Mouse (Mus musculus): ENCODE measurements around the gene A2ml1. TPM values are rescaled to one million over a fixed set of nuclear protein-coding genes. Genes with fewer than 3 reads are reported as not detected.

The A2ml1 gene
- total RNA-seq, 1 experiment from 2014 or later = not detected

GRCm38 (mm10) chr6:128577301-128577700 lies 4.1 kb downstream of the A2ml1 start:
- no peak for ATAC-seq (ENCODE audit: extremely low read depth, insufficient number of reproducible peaks, low FRiP score, poor library complexity, severe bottlenecking)

GRCm38 (mm10) chr6:128566589-128566988 lies 14.8 kb downstream of the A2ml1 start:
- ATAC-seq (ENCODE audit: extremely low read depth, insufficient number of reproducible peaks, low FRiP score, poor library complexity, severe bottlenecking) = no peak

GRCm38 (mm10) chr6:128554049-128554448 lies 27.4 kb downstream of the A2ml1 start:
- ATAC-seq (ENCODE audit: extremely low read depth, insufficient number of reproducible peaks, low FRiP score, poor library complexity, severe bottlenecking) = no peak

GRCm38 (mm10) chr6:128549463-128550452 lies 31.6 kb downstream of the A2ml1 start:
- no peak for ATAC-seq (ENCODE audit: extremely low read depth, insufficient number of reproducible peaks, low FRiP score, poor library complexity, severe bottlenecking)

- ATAC-seq (ENCODE audit: extremely low read depth, insufficient number of reproducible peaks, low FRiP score, poor library complexity, severe bottlenecking) = no peak
Observed at GRCm38 (mm10) chr6:128548532-128548931, 32.9 kb downstream of the A2ml1 start.

GRCm38 (mm10) chr6:128545402-128545801 lies 36.0 kb downstream of the A2ml1 start:
- no peak for ATAC-seq (ENCODE audit: extremely low read depth, insufficient number of reproducible peaks, low FRiP score, poor library complexity, severe bottlenecking)

- ATAC-seq (ENCODE audit: extremely low read depth, insufficient number of reproducible peaks, low FRiP score, poor library complexity, severe bottlenecking) = no peak
Observed at GRCm38 (mm10) chr6:128543226-128543625, 38.2 kb downstream of the A2ml1 start.

GRCm38 (mm10) chr6:128535250-128535649 lies 46.2 kb downstream of the A2ml1 start:
- no peak for ATAC-seq (ENCODE audit: extremely low read depth, insufficient number of reproducible peaks, low FRiP score, poor library complexity, severe bottlenecking)

- ATAC-seq (ENCODE audit: extremely low read depth, insufficient number of reproducible peaks, low FRiP score, poor library complexity, severe bottlenecking) = no peak
Observed at GRCm38 (mm10) chr6:128533296-128533695, 48.1 kb downstream of the A2ml1 start.

- no peak for ATAC-seq (ENCODE audit: extremely low read depth, insufficient number of reproducible peaks, low FRiP score, poor library complexity, severe bottlenecking)
Observed at GRCm38 (mm10) chr6:128532701-128533100, 48.7 kb downstream of the A2ml1 start.

GRCm38 (mm10) chr6:128528491-128528890 lies 52.9 kb downstream of the A2ml1 start:
- ATAC-seq (ENCODE audit: extremely low read depth, insufficient number of reproducible peaks, low FRiP score, poor library complexity, severe bottlenecking) = no peak

GRCm38 (mm10) chr6:128527110-128527509 lies 54.3 kb downstream of the A2ml1 start:
- no peak for ATAC-seq (ENCODE audit: extremely low read depth, insufficient number of reproducible peaks, low FRiP score, poor library complexity, severe bottlenecking)

GRCm38 (mm10) chr6:128526601-128527000 lies 54.8 kb downstream of the A2ml1 start, which contains the start of gene Pzp:
Gene Pzp, minus strand, starts transcription at chr6:128526720.
- ATAC-seq (ENCODE audit: extremely low read depth, insufficient number of reproducible peaks, low FRiP score, poor library complexity, severe bottlenecking) = no peak

- no peak for ATAC-seq (ENCODE audit: extremely low read depth, insufficient number of reproducible peaks, low FRiP score, poor library complexity, severe bottlenecking)
Observed at GRCm38 (mm10) chr6:128525801-128526200, 55.6 kb downstream of the A2ml1 start.

- ATAC-seq (ENCODE audit: extremely low read depth, insufficient number of reproducible peaks, low FRiP score, poor library complexity, severe bottlenecking) = no peak
Observed at GRCm38 (mm10) chr6:128523360-128523759, 58.0 kb downstream of the A2ml1 start.

GRCm38 (mm10) chr6:128519159-128519558 lies 62.2 kb downstream of the A2ml1 start:
- ATAC-seq (ENCODE audit: extremely low read depth, insufficient number of reproducible peaks, low FRiP score, poor library complexity, severe bottlenecking) = no peak

GRCm38 (mm10) chr6:128505676-128506236 lies 75.7 kb downstream of the A2ml1 start:
- no peak for ATAC-seq (ENCODE audit: extremely low read depth, insufficient number of reproducible peaks, low FRiP score, poor library complexity, severe bottlenecking)

- ATAC-seq (ENCODE audit: extremely low read depth, insufficient number of reproducible peaks, low FRiP score, poor library complexity, severe bottlenecking) = no peak
Observed at GRCm38 (mm10) chr6:128504743-128505142, 76.7 kb downstream of the A2ml1 start.

GRCm38 (mm10) chr6:128495346-128495745 lies 86.1 kb downstream of the A2ml1 start:
- ATAC-seq (ENCODE audit: extremely low read depth, insufficient number of reproducible peaks, low FRiP score, poor library complexity, severe bottlenecking) = no peak
